Mouse (Mus musculus) layer of hippocampus, postnatal 10 days (tissue): ENCODE measurements at regions not wholly inside any gene's neighbourhood (a gene's known extent, or its start where the extent isn't known, plus 50 kb on each side); places are given as distances from the start of the nearest gene placed in this dataset.

ENCODE experiments used
- DNase-seq, 2 experiments: peaks; one replicate each; pipeline ENCODE4 v3.0.0; 2021; ENCODE audit warnings: low spot score in 2 of 2

- no peak for DNase-seq
These were observed 88.5 kb downstream of the Irx1 start for GRCm38 (mm10) chr13:71874986-71875385.

DNA sequence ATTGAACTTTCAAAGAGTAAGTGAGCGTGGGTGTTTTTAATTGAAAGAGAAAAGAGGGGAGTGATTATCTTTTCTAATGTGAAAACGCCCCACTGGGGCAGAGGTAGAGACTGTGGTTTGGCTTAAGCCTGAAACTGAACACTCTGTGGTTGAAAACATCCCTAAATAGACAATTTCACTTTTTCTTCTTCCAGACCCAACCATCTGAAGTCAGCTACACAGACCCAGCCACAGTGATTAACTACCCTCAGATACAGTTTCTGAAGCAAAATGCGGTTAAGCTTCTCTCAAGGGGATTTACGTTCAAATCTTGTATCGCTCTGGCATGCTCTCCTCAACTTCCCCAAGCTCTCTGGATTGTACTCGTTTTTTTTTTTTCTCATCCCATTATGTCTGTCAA is 94.8 kb downstream of the Irx1 start:
- no peak for DNase-seq

- peak in 1 of 2 experiments; percentile 14 for DNase-seq
These were observed 110.0 kb downstream of the Irx1 start for GRCm38 (mm10) chr13:71853426-71854025.

- peak in 1 of 2 experiments; percentile 4 for DNase-seq
These were observed 159.2 kb downstream of the Irx1 start for GRCm38 (mm10) chr13:71804032-71804958.

DNA sequence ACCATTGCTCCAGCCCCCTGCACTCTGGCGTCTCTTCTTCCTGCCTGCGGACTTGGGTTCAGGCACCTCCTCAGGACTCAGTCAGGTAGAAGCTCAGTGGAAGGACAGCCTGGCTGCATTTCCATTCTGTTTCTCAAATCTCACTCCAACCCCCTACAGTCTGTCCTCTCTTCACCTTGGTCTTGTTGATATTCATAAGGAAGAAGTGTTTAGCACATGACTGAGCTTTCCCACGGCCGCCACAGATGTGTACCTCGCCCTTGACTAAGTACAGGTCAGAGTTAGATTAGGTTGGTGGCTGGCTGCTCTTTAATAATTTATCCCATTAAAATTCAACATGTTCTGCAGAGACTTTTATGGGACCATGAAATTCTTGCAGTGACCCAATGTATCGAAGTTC is 165.2 kb downstream of the Irx1 start:
- no peak for DNase-seq

DNA sequence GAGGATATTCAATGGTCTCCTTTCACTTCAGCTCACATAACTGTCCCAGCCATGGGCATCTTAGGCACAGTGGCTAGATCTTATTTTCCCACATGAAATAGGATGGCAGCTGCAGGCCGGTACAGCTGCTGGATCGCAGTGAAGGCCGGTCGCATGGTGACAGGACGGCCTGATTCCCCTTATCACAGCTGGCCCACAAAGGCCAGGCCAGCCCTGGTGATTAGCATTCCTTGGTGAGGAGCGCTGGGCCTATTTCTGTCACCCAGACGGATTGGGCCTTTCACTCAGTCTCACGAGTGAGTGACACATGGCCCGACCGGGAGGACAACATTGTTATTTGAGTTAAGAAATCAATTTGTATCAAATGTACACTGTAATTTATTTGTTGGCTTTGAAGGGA is 178.8 kb downstream of the Irx1 start:
- no peak for DNase-seq

GRCm38 (mm10) chr13:71747003-71747965 is 216.2 kb downstream of the Irx1 start:
- no peak for DNase-seq

GRCm38 (mm10) chr13:71746534-71746933 is 217.0 kb downstream of the Irx1 start:
- no peak for DNase-seq

DNA sequence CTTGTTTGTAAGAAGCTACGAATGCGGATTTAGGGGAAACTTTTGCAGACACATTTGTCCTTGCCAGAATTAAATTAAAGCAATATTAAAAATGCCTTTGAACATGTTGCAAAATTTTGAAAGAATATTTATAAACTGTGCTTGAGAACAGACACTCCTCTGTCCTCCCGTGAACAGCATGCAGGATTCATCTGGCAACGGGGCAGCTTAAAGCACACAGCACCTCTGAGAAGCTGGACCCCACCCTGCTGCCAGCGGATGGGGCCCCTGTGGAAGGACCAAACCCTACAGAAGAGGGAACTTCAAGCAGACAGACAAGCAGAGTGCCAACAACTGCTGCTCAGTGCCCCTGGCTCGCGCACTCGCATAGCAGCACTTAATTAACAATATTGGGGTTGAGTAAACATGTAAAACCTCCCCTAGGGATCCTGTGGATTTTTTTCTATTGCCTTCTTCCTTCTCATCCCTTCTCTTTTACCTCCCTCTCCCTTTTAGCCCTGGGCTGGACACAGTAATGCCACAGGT is 226.6 kb downstream of the Irx1 start:
- no peak for DNase-seq

GRCm38 (mm10) chr13:71734261-71734660 is 229.3 kb downstream of the Irx1 start:
- no peak for DNase-seq

DNA sequence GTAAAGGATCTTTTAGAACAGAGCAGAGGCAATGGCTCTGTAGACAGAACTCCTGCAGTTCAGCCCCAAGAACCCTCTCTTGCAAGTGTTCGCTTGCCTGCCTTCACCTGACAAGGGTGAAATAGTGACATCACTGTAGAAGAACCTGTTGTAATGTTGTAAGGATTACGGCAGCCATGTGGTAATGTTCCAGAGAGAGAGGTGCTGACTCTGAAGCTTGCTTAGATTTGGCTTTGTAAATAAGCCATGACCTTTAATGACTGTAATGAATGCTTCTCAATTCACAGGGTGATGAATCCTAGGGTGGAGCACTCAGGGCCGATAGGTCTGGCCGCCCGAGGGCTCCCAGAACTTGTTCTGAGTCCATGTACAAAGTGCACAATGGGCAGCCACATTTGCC is 230.2 kb downstream of the Irx1 start:
- no peak for DNase-seq

DNA sequence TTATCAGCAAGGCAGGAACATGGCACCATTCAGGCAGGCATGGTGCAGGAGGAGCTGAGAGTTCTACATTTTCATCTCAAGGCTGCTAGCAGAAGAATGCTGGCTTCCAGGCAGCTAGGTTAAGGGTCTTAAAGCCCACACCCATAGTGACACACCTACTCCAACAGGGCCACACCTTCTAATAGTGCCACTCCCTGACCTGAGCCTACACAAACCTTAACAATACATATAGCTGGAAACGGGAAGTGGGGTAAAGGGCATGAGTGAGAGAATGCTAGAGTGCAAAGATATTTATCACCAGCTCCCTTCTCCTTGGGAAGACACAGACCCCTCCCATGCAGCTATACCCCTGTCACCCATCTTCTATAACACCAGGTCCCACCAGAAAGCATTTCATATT is 230.6 kb downstream of the Irx1 start:
- DNase-seq, result no peak

DNA sequence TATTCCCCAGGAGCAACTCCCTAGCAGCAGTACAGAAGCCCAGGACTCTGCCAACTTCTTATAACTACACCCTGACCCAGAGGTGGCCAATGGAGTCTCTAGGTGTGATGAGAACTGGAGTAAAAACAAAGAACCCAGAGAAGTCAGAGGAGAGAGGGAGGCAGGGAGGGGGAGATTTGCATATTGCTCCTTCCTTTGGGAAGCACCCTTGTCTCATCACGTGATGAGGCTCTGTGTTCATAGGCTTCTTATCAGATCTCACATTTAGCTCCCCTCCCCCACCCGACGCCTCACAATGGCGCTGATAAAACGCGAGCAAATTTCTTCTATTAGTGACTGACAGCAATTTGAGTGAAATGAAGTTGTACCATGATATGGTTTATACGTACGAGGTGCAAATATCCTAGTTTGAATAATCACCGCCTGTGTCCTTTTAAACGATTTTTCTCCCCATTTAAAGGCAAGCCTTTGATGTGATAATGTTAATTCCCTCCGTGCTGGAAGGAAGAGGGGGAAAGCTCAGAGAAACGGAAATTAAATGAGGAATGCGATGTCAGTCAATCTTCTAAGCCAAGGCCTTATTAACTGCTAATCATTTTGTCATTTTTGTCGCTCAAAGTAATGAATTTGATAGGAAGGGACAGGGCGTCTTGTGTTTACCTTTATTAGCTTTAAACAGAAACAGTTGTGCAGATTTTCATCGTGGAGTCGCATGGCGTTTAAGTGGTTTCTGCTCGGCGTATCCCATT is 273.3 kb downstream of the Irx1 start:
- DNase-seq, result no peak

DNA sequence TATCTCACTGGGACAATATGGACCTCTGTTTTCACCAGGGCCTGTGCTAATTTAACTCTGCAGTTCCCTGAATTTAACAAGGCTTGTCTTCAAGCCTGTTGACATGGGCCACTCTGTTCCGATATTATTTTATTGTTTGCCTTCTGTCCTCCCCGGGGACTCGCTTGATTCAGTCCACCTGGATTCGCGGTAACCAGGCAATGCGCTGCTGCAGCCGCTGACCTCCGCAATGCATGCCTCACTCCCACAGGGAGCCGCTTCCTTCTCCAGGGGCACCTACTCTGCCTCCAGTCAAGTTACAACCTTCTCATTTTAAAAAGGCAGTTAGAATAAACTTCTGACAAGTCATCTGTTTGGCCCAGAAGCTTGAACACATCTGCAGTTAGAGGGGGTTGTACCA is 274.3 kb downstream of the Irx1 start:
- no peak for DNase-seq

GRCm38 (mm10) chr13:71676081-71676624 is 287.4 kb downstream of the Irx1 start:
- no peak for DNase-seq

GRCm38 (mm10) chr13:71669956-71670739 is 293.4 kb downstream of the Irx1 start:
- DNase-seq, result no peak

DNA sequence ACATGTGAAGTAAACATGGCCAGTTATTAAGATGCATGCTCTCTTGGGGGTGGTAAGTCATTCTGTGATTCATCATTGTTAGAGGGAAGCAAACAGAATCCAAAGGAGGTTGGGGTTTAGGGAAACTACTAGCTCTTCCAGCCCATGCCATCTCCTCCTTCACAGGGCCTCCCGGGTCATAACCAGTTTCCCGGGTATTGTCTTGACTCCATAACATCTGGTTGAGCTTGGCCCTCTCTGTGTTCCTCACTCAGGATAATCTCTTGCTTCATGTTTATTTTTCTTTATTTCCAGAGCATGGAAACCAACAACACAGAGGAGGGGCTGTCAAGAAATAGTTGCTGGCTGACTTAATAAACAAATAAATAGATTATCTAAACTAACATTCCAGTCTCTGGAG is 295.3 kb downstream of the Irx1 start:
- DNase-seq, result no peak

DNA sequence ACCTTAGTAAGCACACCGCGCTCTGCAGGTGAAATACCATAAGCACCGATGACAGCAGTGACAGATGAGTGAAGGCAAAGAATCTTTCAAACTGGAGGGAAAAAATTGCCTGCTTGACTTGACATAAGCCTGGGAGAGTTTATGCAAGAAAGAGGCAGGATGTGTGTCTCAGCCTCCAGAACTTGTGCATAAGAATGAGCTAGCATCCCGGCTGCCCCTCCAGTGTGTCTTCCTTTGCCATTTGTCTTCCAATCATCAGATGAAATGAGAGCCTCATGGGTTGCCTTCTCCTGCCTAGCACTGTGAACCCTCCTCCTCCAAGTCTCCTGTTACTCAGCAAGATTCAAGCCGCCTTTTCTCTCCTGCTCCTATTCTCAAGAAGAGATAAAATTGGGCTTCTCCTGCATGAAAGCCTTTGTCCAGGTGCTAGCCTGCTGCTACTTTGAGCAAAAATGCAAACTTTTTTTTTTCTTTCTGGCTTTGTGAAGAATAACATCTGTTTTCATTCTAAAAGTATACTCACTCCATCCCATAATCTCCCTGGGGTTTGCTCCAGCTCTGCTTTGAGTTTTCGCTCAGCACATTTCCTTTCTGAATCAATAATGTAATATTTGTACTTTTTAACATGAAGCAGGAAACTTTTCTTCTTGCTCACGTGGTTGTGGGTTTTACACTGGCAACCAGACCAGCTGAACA is 298.2 kb downstream of the Irx1 start:
- no peak for DNase-seq

GRCm38 (mm10) chr13:71657898-71658297 is 305.6 kb downstream of the Irx1 start:
- DNase-seq, result no peak
